Mouse (Mus musculus) central nervous system, embryonic 11.5 days (tissue): ENCODE results near the gene Cst7. TPM values are rescaled to one million over a fixed set of nuclear protein-coding genes. Genes with fewer than 3 reads are reported as not detected.

Experiments
- polyA plus RNA-seq: library from polyadenylated mRNA; depleted of rRNA; stranded (reverse); fragments of >200 nt; gene quantifications from 2 replicates; pipeline ENCODE4 v1.2.3, GENCODE M21; 2012; rRNA removed

The Cst7 gene
- 0.12 and 0.30 TPM in 2 replicates for polyA plus RNA-seq

GRCm38 (mm10) chr2:150569847-150570590, at the start of gene Cst7:
Gene Cst7, plus strand, starts transcription at chr2:150570415.

GRCm38 (mm10) chr2:150608087-150608799, 38.0 kb downstream of the Cst7 start, which contains the start of gene Apmap:
Gene Apmap, minus strand, starts transcription at chr2:150608567.

Other genes starting within 250 kb of the Cst7 start
- gene Gm10130, start 246.7 kb upstream of the Cst7 start, polyA plus RNA-seq = 0.73 TPM in 1 of 2 replicates, not detected in the other
- gene 3300002I08Rik, start 207.7 kb upstream of the Cst7 start, polyA plus RNA-seq = 3.1 and 4.2 TPM in 2 replicates
- gene Zfp442, start 118.9 kb upstream of the Cst7 start, polyA plus RNA-seq = 1.5 and 2.7 TPM in 2 replicates
- gene Zfp345, start 85.3 kb upstream of the Cst7 start, polyA plus RNA-seq = 0.05 and 0.06 TPM in 2 replicates
- 37.6 and 65.9 TPM in 2 replicates for gene Apmap, start 38.2 kb downstream of the Cst7 start, polyA plus RNA-seq
- gene Acss1, start 98.1 kb downstream of the Cst7 start, polyA plus RNA-seq = 19.2 and 29.4 TPM in 2 replicates
- 0.35 and 0.64 TPM in 2 replicates for gene Vsx1, start 118.9 kb downstream of the Cst7 start, polyA plus RNA-seq
- 17.6 and 23.1 TPM in 2 replicates for gene Entpd6, start 178.6 kb downstream of the Cst7 start, polyA plus RNA-seq
- 41.2 and 46.6 TPM in 2 replicates for gene Pygb, start 216.3 kb downstream of the Cst7 start, polyA plus RNA-seq